Mouse (Mus musculus): Measurements from ENCODE around the gene Rln1. TPM values are rescaled to one million over a fixed set of nuclear protein-coding genes. Genes with fewer than 3 reads are reported as not detected.

Rln1 gene
- total RNA-seq, 2 experiments from 2014 or later, result 2.2 to 4.1 TPM

DNA sequence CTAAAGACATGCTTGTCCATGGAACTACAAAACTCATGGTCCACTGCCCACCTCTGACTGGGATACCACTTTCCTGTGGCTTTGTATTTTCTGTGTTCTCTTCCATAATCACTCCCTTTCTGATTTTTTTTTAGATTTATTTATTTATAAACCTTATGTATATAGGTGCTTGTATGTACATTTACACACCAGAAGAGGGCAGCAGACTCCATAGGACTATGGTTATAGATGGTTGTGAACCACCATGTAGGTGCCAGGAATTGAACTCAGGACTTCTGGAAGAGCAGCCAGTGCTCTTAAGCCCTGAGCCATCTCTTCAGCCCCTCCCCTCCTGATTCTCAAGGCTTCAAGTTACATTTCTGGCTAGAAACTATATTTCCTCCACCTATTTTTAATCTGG lies 25.6 kb downstream of the Rln1 start:
- DNase-seq (ENCODE audit: low spot score in 2 of 2), result no peak
- Histone ChIP-seq H3K4me3 (no peak overlapping the region), H3K27ac (no peak overlapping the region)
- TF ChIP-seq CTCF (conservative IDR thresholded peaks at IDR 0.05), result peak; percentile 57

DNA sequence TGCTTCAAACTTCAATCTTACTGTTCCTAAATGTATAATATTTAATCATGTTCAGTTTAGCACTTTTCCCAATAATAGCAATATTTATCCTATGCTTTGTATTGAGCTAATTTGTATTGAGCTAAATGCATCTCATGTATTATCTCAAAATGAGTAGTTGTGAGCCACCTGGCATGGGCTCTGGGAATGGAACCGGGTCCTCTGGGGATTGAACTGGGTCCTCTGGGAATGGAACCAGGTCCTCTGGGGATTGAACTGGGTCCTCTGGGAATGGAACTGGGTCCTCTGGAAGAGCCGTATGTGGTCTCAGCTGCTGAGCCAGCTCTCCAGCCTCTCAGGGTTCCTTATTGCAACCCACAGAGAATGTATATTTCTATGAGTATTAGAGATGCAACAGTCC lies 32.4 kb downstream of the Rln1 start:
- Histone ChIP-seq H3K4me3 (no peak overlapping the region), H3K27ac (no peak overlapping the region)
- DNase-seq (ENCODE audit: low spot score in 2 of 2), result no peak
- TF ChIP-seq CTCF (conservative IDR thresholded peaks at IDR 0.05), result no peak

DNA sequence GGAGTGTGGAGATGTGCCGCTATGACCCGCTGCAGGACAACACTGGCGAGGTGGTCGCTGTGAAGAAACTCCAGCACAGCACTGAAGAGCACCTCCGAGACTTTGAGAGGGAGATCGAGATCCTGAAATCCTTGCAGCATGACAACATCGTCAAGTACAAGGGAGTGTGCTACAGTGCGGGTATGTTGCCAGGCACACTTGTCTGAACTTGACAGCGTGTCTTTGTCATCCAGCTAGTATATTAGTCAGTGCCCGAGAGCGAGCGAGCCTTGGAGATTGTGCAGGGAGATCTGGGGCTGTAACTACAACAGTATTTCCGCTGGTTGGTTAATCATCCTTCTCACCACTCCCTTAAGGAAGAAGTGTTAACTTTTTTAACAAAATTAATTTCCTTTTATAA lies 33.6 kb downstream of the Rln1 start:
- no peak for DNase-seq (ENCODE audit: low spot score in 2 of 2)
- H3K4me3 ChIP-seq, result no peak overlapping the region
- H3K27ac ChIP-seq, result no peak overlapping the region
- TF ChIP-seq CTCF (conservative IDR thresholded peaks at IDR 0.05), result no peak

DNA sequence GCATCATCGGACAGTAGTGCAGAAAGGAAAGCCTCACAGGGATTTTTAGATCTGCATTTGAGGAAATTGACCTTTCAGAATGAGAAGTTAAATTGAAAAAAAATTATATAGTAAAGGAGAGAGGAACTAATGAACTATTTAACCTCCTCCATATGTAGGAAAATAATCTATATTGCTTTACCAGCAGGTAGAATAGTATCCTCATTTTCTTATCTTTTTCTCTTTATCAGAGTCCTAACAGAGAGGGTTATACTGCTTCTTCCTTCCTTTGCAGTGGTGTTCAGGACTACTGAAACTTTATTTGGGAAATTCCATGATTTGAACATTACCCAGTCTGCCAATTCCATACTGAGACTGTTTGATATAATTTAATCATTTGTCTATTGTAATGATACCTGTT lies 37.1 kb downstream of the Rln1 start:
- no peak for DNase-seq (ENCODE audit: low spot score in 2 of 2)
- no peak overlapping the region for H3K4me3 ChIP-seq
- no peak for TF ChIP-seq CTCF (conservative IDR thresholded peaks at IDR 0.05)
- H3K27ac ChIP-seq, result no peak overlapping the region

DNA sequence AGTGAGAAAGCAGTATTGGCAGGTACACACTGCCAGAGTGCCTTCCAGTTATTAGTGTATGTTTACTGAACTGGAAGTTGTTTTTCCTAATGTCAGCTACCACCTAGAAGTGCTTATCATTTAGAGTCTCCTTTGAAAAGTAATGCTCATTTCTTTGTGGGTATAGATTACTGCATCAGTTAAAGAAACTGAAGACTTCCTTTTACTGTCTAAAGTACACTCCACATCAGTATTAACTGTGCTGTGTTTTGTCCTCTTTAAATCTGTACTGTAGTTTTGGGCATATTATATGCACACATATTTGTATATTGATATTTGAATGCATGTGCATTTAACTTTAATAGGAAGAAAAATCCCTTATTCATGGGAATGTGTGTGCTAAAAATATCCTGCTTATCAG lies 38.3 kb downstream of the Rln1 start:
- Histone ChIP-seq H3K27ac (no peak overlapping the region), H3K4me3 (no peak overlapping the region)
- no peak for TF ChIP-seq CTCF (conservative IDR thresholded peaks at IDR 0.05)
- DNase-seq (ENCODE audit: low spot score in 2 of 2), result no peak

DNA sequence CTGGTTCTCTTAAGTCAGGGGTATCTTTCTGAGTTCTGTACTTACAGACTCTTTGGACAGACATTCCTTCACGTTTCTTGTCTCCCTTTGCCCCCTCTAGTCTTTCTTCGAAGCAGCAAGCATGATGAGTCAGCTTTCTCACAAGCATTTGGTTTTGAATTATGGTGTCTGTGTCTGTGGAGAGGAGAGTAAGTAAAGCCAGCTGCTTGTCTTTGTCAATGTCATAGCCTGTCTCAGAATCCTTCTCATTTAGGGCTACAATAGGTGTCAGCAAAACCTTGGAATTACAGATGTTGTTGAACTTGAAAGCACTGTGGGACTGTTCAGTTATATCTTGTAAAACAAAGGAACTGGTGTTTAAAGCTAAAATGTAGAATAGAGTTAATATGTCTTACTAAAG lies 39.7 kb downstream of the Rln1 start:
- Histone ChIP-seq H3K4me3 (no peak overlapping the region), H3K27ac (no peak overlapping the region)
- TF ChIP-seq CTCF (conservative IDR thresholded peaks at IDR 0.05), result no peak
- DNase-seq (ENCODE audit: low spot score in 2 of 2), result no peak

DNA sequence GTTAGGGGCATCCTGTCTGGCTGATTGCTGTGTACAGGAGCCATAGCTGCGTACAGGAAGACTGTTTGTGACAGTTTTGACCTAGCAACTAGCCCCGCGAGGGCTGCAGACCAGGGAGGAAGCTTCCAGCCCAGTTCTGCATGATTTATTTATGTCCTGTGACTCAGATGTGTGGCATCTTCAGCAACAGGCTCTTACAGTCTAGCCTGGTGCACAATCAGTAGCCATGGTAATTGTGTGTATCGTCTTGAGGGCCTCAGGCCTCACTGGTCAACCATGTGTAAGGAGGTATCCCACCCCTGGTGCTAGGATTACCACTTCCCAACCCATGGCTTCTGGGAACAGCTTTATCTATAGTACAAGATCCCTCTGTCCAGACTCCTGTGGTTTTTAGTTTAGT lies 41.9 kb downstream of the Rln1 start:
- no peak for TF ChIP-seq CTCF (conservative IDR thresholded peaks at IDR 0.05)
- H3K4me3 ChIP-seq, result no peak overlapping the region
- H3K27ac ChIP-seq, result no peak overlapping the region
- DNase-seq (ENCODE audit: low spot score in 2 of 2), result no peak

DNA sequence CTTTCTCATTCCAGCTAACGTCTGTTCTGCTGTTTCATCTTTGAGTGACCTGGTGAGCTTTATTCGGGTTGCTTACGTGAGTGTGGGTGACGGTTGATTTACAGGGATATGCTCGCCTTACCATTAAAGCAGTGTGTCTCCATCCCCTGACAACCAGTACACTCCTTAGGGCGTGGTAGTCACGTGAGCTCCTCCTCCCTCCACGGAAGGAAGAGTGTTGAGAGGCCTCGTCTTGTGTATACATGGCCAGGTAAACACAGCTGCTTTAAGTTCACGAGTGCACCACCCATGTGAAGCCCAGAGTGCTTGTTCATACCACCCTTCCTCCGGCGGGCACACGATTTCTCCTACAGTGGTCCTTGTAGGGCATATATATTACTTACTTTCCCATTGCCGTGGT lies 42.9 kb downstream of the Rln1 start:
- no peak for TF ChIP-seq CTCF (conservative IDR thresholded peaks at IDR 0.05)
- Histone ChIP-seq H3K27ac (no peak overlapping the region), H3K4me3 (no peak overlapping the region)
- DNase-seq (ENCODE audit: low spot score in 2 of 2), result no peak

DNA sequence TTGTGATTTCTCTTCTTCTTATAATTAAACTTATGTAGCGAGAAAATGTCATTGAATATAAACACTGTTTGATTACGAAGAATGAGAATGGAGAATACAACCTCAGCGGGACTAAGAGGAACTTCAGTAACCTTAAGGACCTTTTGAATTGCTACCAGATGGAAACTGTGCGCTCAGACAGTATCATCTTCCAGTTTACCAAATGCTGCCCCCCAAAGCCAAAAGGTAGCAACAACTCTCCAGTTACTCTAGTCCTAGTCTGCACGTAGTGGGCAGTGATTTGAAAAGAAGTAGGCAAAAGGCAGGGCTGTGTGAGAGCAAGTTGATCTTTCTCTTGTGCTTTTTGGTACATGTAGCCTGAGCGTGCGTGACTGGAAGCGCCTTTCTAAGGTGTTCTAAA lies 46.6 kb downstream of the Rln1 start:
- Histone ChIP-seq H3K4me3 (no peak overlapping the region), H3K27ac (no peak overlapping the region)
- no peak for DNase-seq (ENCODE audit: low spot score in 2 of 2)
- peak; percentile 48 for TF ChIP-seq CTCF (conservative IDR thresholded peaks at IDR 0.05)

DNA sequence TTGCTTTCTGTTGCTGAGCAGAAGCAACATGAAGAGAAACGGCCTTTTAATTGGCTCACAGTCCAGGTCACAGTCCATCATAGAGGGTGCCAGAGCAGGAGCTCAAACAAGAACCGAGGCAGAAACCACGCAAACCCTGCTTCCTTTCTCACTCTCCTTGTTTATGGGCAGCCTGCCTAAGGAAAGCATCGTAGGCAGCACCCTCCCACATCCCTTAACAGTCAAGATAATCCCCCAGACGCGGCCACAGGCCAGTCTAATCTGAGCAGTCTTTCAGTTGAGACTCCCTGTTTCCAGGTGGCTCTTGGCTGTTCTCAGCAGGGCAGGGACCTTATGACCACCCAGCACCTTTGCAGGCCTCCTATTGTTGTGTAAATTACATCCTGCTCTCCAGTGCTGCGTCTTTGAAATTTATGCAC lies 49.0 kb downstream of the Rln1 start:
- no peak for DNase-seq (ENCODE audit: low spot score in 2 of 2)
- Histone ChIP-seq H3K27ac (no peak overlapping the region), H3K4me3 (no peak overlapping the region)
- no peak for TF ChIP-seq CTCF (conservative IDR thresholded peaks at IDR 0.05)

Other genes with a start within 250 kb of the Rln1 start
- 10 to 100 TPM; 19.3 to 22.0 TPM for gene Rcl1, start 233.3 kb downstream of the Rln1 start, total RNA-seq (2021)
- 10 to 100 TPM; 27.1 to 28.1 TPM for gene Jak2, start 82.8 kb downstream of the Rln1 start, total RNA-seq (2021)
- gene Insl6, start 9.3 kb downstream of the Rln1 start, total RNA-seq (2021), result 1 to 10 TPM in 1 of 2 experiments, under 1 TPM in 1; 0.74 to 1.3 TPM
- gene Plgrkt, start 32.7 kb upstream of the Rln1 start, total RNA-seq (2021), result 10 to 100 TPM; 26.4 to 27.6 TPM
- 1 to 10 TPM in 1 of 2 experiments, under 1 TPM in 1; 1.00 to 1.2 TPM for gene Cd274, start 32.8 kb upstream of the Rln1 start, total RNA-seq (2021)
- gene Pdcd1lg2, start 76.2 kb upstream of the Rln1 start, total RNA-seq (2021), result not detected
- 10 to 100 TPM; 38.7 to 47.3 TPM for gene Ric1, start 187.6 kb upstream of the Rln1 start, total RNA-seq (2021)

Data from layer of hippocampus, adult 2 months (tissue).